Mouse (Mus musculus): Measurements from ENCODE around the gene Mtmr3.
"Not testable (repeated sequence)": the region's sequence is repeated elsewhere in the genome, so short reads cannot be mapped to it uniquely, and the experiment has no call there.

DNA sequence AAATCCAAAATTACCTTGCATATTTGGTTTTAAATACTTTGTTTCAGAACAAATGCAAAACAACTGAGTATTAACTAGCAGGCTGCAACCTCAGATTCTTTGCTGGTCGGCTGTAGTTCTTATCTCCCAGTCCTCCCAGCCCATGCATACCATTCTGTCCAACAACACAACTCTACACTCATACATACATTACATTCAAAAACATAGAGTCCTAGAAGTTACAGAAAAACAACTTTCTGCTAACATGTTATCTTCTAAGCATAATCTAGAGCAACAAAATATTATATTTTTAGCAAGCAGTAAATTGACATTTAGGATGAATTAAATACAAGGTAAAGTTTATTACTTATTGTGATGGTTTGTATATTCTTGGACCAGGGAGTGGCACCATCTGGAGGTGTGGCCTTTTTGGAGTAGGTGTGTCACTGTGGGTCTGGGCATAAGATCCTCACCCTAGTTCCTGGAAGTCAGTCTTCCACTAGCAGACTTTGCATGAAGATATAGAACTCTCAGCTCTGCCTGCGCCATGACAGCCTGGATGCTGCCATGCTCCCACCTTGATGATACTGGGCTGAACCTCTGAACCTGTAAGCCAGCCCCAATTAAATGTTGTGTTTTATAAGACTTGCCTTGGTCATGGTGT lies 18.5 kb downstream of the Mtmr3 start:
- not testable (repeated sequence) for TF ChIP-seq ZNF384 (IDR thresholded peaks at IDR 0.05; ENCODE audit: low read depth, low read length); ZC3H11A (IDR thresholded peaks at IDR 0.05; ENCODE audit: borderline replicate concordance, low read depth, low read length); CHD2 (IDR thresholded peaks at IDR 0.05; ENCODE audit: low read depth, low read length); MAFK (IDR thresholded peaks at IDR 0.05; ENCODE audit: insufficient read depth, low read depth, low read length); HCFC1 (IDR thresholded peaks at IDR 0.05; ENCODE audit: borderline replicate concordance, insufficient read depth, low read length)

Measured in ES-E14 (cell line).